Mouse (Mus musculus): ENCODE data around the gene Ssb.

DNA sequence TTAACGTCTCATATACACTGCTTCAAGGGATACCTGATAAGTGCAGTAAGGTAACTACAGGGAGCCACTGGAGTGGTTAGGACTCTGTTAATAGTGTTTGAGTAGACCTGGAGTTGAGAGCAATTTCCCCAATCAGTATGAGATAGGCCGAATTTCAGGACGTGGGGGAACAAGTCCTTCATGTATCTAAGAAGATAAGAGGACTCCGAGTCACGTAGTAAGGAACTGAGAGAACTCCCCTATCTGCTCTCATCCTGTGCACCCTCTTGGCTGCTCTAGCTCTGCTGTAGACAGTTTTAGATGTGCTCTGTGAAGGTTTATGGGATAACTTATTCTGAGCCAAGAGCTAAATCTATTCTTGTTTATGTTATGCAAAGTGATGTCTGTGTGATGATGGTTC, 44.8 kb upstream of the Ssb start:
- TF ChIP-seq CTCF (IDR thresholded peaks at IDR 0.05; ENCODE audit: low read depth) (no peak), EP300 (IDR thresholded peaks at IDR 0.05; ENCODE audit: low read depth) (no peak)

Measured in heart, postnatal 0 days (tissue).